Mouse (Mus musculus): ENCODE results near the gene Phf19. TPM values are rescaled to one million over a fixed set of nuclear protein-coding genes. Genes with fewer than 3 reads are reported as not detected.

Gene Phf19
- polyA plus RNA-seq, 1 experiment, result 1.4 TPM

- no peaks in the 10 kb centered on the region for H3K27me3 ChIP-seq (ENCODE audit: control insufficient read depth, insufficient read depth, low read length)
- no peak for TF ChIP-seq POLR2A (IDR thresholded peaks at IDR 0.05; ENCODE audit: low read depth, low read length)
- no peak for TF ChIP-seq CTCF (IDR thresholded peaks at IDR 0.05; ENCODE audit: extremely low read depth, insufficient read length, insufficient replicate concordance, low read depth, low read length)
- H3K36me3 ChIP-seq (ENCODE audit: control insufficient read depth, insufficient read depth, low read length), result no peaks in the 10 kb centered on the region
- WGBS, result 82% methylated on average over 5 of the region's 5 CpGs
- H3K27ac ChIP-seq (ENCODE audit: insufficient read depth, low read depth, low read length), result no peak overlapping the region
- no peak overlapping the region for H3K4me3 ChIP-seq (ENCODE audit: low read depth, low read length)
- H3K4me1 ChIP-seq (ENCODE audit: control insufficient read depth, insufficient read depth, insufficient read length, low read length), result peaks cover 3% of the 10 kb centered on the region
Measured at GRCm38 (mm10) chr2:34940246-34940645, 26.4 kb upstream of the Phf19 start.

GRCm38 (mm10) chr2:34938269-34939208 is 24.7 kb upstream of the Phf19 start:
- H3K27ac ChIP-seq (ENCODE audit: insufficient read depth, low read depth, low read length), result no peak overlapping the region
- H3K4me1 ChIP-seq (ENCODE audit: control insufficient read depth, insufficient read depth, insufficient read length, low read length), result peaks cover 3% of the 10 kb centered on the region
- H3K4me3 ChIP-seq (ENCODE audit: low read depth, low read length), result no peak overlapping the region
- H3K27me3 ChIP-seq (ENCODE audit: control insufficient read depth, insufficient read depth, low read length), result no peaks in the 10 kb centered on the region
- TF ChIP-seq POLR2A (IDR thresholded peaks at IDR 0.05; ENCODE audit: low read depth, low read length), result no peak
- no peak for TF ChIP-seq CTCF (IDR thresholded peaks at IDR 0.05; ENCODE audit: extremely low read depth, insufficient read length, insufficient replicate concordance, low read depth, low read length)
- no peaks in the 10 kb centered on the region for H3K36me3 ChIP-seq (ENCODE audit: control insufficient read depth, insufficient read depth, low read length)
- WGBS, result 66% methylated on average over 8 of the region's 8 CpGs

- no peak overlapping the region for H3K27ac ChIP-seq (ENCODE audit: insufficient read depth, low read depth, low read length)
- no peak for TF ChIP-seq CTCF (IDR thresholded peaks at IDR 0.05; ENCODE audit: extremely low read depth, insufficient read length, insufficient replicate concordance, low read depth, low read length)
- TF ChIP-seq POLR2A (IDR thresholded peaks at IDR 0.05; ENCODE audit: low read depth, low read length), result no peak
- H3K4me3 ChIP-seq (ENCODE audit: low read depth, low read length), result no peak overlapping the region
- 18% methylated on average over 5 of the region's 5 CpGs for WGBS
- H3K36me3 ChIP-seq (ENCODE audit: control insufficient read depth, insufficient read depth, low read length), result no peaks in the 10 kb centered on the region
- no peaks in the 10 kb centered on the region for H3K27me3 ChIP-seq (ENCODE audit: control insufficient read depth, insufficient read depth, low read length)
- peaks cover 3% of the 10 kb centered on the region for H3K4me1 ChIP-seq (ENCODE audit: control insufficient read depth, insufficient read depth, insufficient read length, low read length)
Measured at GRCm38 (mm10) chr2:34937460-34937859, 23.6 kb upstream of the Phf19 start.

GRCm38 (mm10) chr2:34927320-34927719 is 13.5 kb upstream of the Phf19 start:
- TF ChIP-seq CTCF (IDR thresholded peaks at IDR 0.05; ENCODE audit: extremely low read depth, insufficient read length, insufficient replicate concordance, low read depth, low read length), result no peak
- no peak for TF ChIP-seq POLR2A (IDR thresholded peaks at IDR 0.05; ENCODE audit: low read depth, low read length)
- H3K27me3 ChIP-seq (ENCODE audit: control insufficient read depth, insufficient read depth, low read length), result no peaks in the 10 kb centered on the region
- 24% methylated on average over 5 of the region's 5 CpGs for WGBS
- H3K4me1 ChIP-seq (ENCODE audit: control insufficient read depth, insufficient read depth, insufficient read length, low read length), result no peaks in the 10 kb centered on the region
- no peak overlapping the region for H3K4me3 ChIP-seq (ENCODE audit: low read depth, low read length)
- no peak overlapping the region for H3K27ac ChIP-seq (ENCODE audit: insufficient read depth, low read depth, low read length)
- no peaks in the 10 kb centered on the region for H3K36me3 ChIP-seq (ENCODE audit: control insufficient read depth, insufficient read depth, low read length)

- Histone ChIP-seq H3K4me1 (ENCODE audit: control insufficient read depth, insufficient read depth, insufficient read length, low read length) (no peaks in the 10 kb centered on the region), H3K27me3 (ENCODE audit: control insufficient read depth, insufficient read depth, low read length) (no peaks in the 10 kb centered on the region), H3K27ac (ENCODE audit: insufficient read depth, low read depth, low read length) (no peak overlapping the region), H3K4me3 (ENCODE audit: low read depth, low read length) (no peak overlapping the region), H3K36me3 (ENCODE audit: control insufficient read depth, insufficient read depth, low read length) (no peaks in the 10 kb centered on the region)
- 22% methylated on average over 2 of the region's 2 CpGs for WGBS
- no peak for TF ChIP-seq POLR2A (IDR thresholded peaks at IDR 0.05; ENCODE audit: low read depth, low read length)
- no peak for TF ChIP-seq CTCF (IDR thresholded peaks at IDR 0.05; ENCODE audit: extremely low read depth, insufficient read length, insufficient replicate concordance, low read depth, low read length)
Measured at GRCm38 (mm10) chr2:34922729-34923128, 8.9 kb upstream of the Phf19 start.

GRCm38 (mm10) chr2:34920144-34920543 is 6.3 kb upstream of the Phf19 start:
- H3K27me3 ChIP-seq (ENCODE audit: control insufficient read depth, insufficient read depth, low read length), result no peaks in the 10 kb centered on the region
- no peak overlapping the region for H3K4me3 ChIP-seq (ENCODE audit: low read depth, low read length)
- TF ChIP-seq CTCF (IDR thresholded peaks at IDR 0.05; ENCODE audit: extremely low read depth, insufficient read length, insufficient replicate concordance, low read depth, low read length), result no peak
- no peak for TF ChIP-seq POLR2A (IDR thresholded peaks at IDR 0.05; ENCODE audit: low read depth, low read length)
- H3K36me3 ChIP-seq (ENCODE audit: control insufficient read depth, insufficient read depth, low read length), result no peaks in the 10 kb centered on the region
- no peak overlapping the region for H3K27ac ChIP-seq (ENCODE audit: insufficient read depth, low read depth, low read length)
- 34% methylated on average over 2 of the region's 2 CpGs for WGBS
- H3K4me1 ChIP-seq (ENCODE audit: control insufficient read depth, insufficient read depth, insufficient read length, low read length), result no peaks in the 10 kb centered on the region

GRCm38 (mm10) chr2:34915103-34915502 is 1.3 kb upstream of the Phf19 start:
- Histone ChIP-seq H3K4me1 (ENCODE audit: control insufficient read depth, insufficient read depth, insufficient read length, low read length) (peaks cover 4% of the 10 kb centered on the region; the same call in 1 of the 2 replicates), H3K36me3 (ENCODE audit: control insufficient read depth, insufficient read depth, low read length) (no peaks in the 10 kb centered on the region), H3K4me3 (ENCODE audit: low read depth, low read length) (no peak overlapping the region), H3K27ac (ENCODE audit: insufficient read depth, low read depth, low read length) (no peak overlapping the region), H3K27me3 (ENCODE audit: control insufficient read depth, insufficient read depth, low read length) (0 out of 2 replicates have a peak, but pooled peaks cover 11% of the 10 kb centered on the region)
- TF ChIP-seq CTCF (IDR thresholded peaks at IDR 0.05; ENCODE audit: extremely low read depth, insufficient read length, insufficient replicate concordance, low read depth, low read length), result no peak
- no peak for TF ChIP-seq POLR2A (IDR thresholded peaks at IDR 0.05; ENCODE audit: low read depth, low read length)
- 78% methylated on average over 2 of the region's 2 CpGs for WGBS

Data from small intestine, adult 2 months (tissue).